Mouse (Mus musculus) midbrain, embryonic 10.5 days (tissue): ENCODE measurements around the gene Map3k7. TPM values are rescaled to one million over a fixed set of nuclear protein-coding genes. Genes with fewer than 3 reads are reported as not detected.

ENCODE experiments used
- DNase-seq: peaks from one replicate; pipeline ENCODE4 v3.0.0-alpha.2; 2017; ENCODE audit warnings: low spot score
- H3K27ac ChIP-seq: fragments of 300-500 bp; sonication (generic); replicated peaks from 2 replicates; pipeline ENCODE4 v1.5.1; 2016; ENCODE audit warnings: mild to moderate bottlenecking
- H3K27me3 ChIP-seq: fragments of 300-500 bp; sonication (generic); 2 replicates; pipeline ENCODE4 v1.6.1; 2016; ENCODE audit warnings: low read depth, mild to moderate bottlenecking; ENCODE audit not compliant: poor library complexity, severe bottlenecking
- H3K36me3 ChIP-seq: fragments of 300-500 bp; sonication (generic); 2 replicates; pipeline ENCODE4 v1.6.1; 2016; ENCODE audit warnings: mild to moderate bottlenecking, moderate library complexity
- H3K4me1 ChIP-seq: fragments of 300-500 bp; sonication (generic); 2 replicates; pipeline ENCODE4 v1.6.1; 2016
- H3K4me3 ChIP-seq: fragments of 300-500 bp; sonication (generic); 2 replicates; pipeline ENCODE4 v1.5.1; 2016; ENCODE audit warnings: mild to moderate bottlenecking, moderate library complexity
- H3K9me3 ChIP-seq: fragments of 300-500 bp; sonication (generic); replicated peaks from 2 replicates; pipeline ENCODE4 v1.6.1; 2016; ENCODE audit warnings: mild to moderate bottlenecking
- WGBS: fragments of 180-500 bp; shearing (Covaris S2); methylation state at CpG from one replicate; pipeline ENCODE4 v1.1.7; 2016; 5-methylcytosine and 5-hydroxymethylcytosine counted together
- polyA plus RNA-seq: library from polyadenylated mRNA; unstranded; fragments of >200 nt; fragmentation: Nextera tagmentation; extraction: Ambion mirVana; gene quantifications from 2 replicates; pipeline ENCODE4 v1.2.1, GENCODE M21; 2016

Gene Map3k7
- polyA plus RNA-seq, result 36.1 and 39.1 TPM in 2 replicates

DNA sequence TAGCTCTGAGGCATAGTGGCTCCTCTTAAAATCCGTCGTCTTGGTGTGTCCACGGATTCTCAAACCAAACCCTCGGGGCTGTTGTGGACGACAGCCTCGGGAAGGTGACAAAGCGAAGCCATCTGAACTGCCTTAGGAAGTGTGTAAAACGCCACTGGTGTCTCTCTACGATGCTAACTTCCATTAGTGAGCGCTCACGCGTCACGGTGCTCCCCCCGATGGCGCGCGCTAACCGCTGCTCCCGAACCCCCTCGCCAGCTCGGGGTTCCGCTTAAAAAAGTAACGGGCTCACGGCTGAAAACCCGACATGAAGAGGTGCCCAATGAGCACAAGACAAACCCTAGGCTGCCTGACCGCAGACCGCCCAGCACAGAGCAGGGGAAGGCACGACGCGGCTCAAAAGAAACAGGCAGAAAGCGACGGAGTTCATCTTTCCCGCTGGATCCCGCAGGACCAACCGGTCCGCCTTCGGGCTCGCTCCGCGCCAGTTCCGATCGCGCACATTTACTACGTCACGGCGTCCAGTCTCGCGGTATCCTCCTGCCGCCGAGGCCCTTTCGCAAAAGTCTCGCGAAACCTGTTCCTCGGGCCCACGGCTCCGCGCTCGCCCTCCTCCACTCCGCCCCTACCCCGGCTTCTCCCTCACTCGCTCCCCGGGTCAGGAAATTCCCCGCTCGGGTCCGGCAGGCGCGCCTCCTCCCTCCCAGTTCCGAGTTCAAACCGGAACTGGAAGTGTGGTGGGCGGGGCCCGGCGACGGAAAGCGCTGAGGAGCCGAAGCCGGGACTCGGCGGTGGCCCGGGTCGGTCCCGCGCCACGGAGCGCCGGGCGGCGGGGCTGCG, at the start of gene Map3k7:
TSS of gene Map3k7 (plus strand) at position 744 of the 840 bp plus-strand sequence.
- DNase-seq, result peak; percentile 96
- no peaks in the 10 kb centered on the region for H3K27me3 ChIP-seq
- H3K9me3 ChIP-seq, result no peaks in the 10 kb centered on the region
- peak within 1 kb of the TSS; percentile 91 for H3K4me3 ChIP-seq
- peaks cover 27% of the 10 kb centered on the region for H3K4me1 ChIP-seq
- H3K27ac ChIP-seq, result peak within 1 kb of the TSS; percentile 95
- no peaks in the 10 kb centered on the region for H3K36me3 ChIP-seq
- WGBS, result under 1% methylated on average over 88 of the region's 88 CpGs

GRCm38 (mm10) chr4:31915114-31915513, 48.8 kb upstream of the Map3k7 start:
- Histone ChIP-seq H3K27me3 (peaks cover 8% of the 10 kb centered on the region; the same call in 1 of the 2 replicates), H3K4me3 (no peak overlapping the region), H3K36me3 (no peaks in the 10 kb centered on the region), H3K27ac (no peak overlapping the region), H3K9me3 (no peaks in the 10 kb centered on the region), H3K4me1 (no peaks in the 10 kb centered on the region)
- WGBS, result 81% methylated on average over 11 of the region's 11 CpGs
- DNase-seq, result no peak

- Histone ChIP-seq H3K9me3 (no peaks in the 10 kb centered on the region), H3K4me1 (peaks cover 9% of the 10 kb centered on the region; the same call in 1 of the 2 replicates), H3K4me3 (no peak overlapping the region), H3K36me3 (no peaks in the 10 kb centered on the region), H3K27ac (no peak overlapping the region), H3K27me3 (peaks cover 44% of the 10 kb centered on the region)
- 91% methylated on average over 5 of the region's 5 CpGs for WGBS
- no peak for DNase-seq
Measured at GRCm38 (mm10) chr4:31918717-31919116, 45.2 kb upstream of the Map3k7 start.

- H3K4me1 ChIP-seq, result peaks cover 15% of the 10 kb centered on the region
- H3K9me3 ChIP-seq, result no peaks in the 10 kb centered on the region
- H3K36me3 ChIP-seq, result no peaks in the 10 kb centered on the region
- H3K27me3 ChIP-seq, result peaks cover 77% of the 10 kb centered on the region
- DNase-seq, result no peak
- WGBS, result 46% methylated on average over 7 of the region's 7 CpGs
- H3K4me3 ChIP-seq, result no peak overlapping the region
- no peak overlapping the region for H3K27ac ChIP-seq
Measured at GRCm38 (mm10) chr4:31922215-31922614, 41.7 kb upstream of the Map3k7 start.

- no peaks in the 10 kb centered on the region for H3K36me3 ChIP-seq
- peaks cover 89% of the 10 kb centered on the region for H3K27me3 ChIP-seq
- H3K9me3 ChIP-seq, result no peaks in the 10 kb centered on the region
- peaks cover 15% of the 10 kb centered on the region for H3K4me1 ChIP-seq
- 80% methylated on average over 8 of the region's 8 CpGs for WGBS
- H3K27ac ChIP-seq, result no peak overlapping the region
- no peak overlapping the region for H3K4me3 ChIP-seq
- DNase-seq, result no peak
Measured at GRCm38 (mm10) chr4:31923437-31923836, 40.5 kb upstream of the Map3k7 start.

DNA sequence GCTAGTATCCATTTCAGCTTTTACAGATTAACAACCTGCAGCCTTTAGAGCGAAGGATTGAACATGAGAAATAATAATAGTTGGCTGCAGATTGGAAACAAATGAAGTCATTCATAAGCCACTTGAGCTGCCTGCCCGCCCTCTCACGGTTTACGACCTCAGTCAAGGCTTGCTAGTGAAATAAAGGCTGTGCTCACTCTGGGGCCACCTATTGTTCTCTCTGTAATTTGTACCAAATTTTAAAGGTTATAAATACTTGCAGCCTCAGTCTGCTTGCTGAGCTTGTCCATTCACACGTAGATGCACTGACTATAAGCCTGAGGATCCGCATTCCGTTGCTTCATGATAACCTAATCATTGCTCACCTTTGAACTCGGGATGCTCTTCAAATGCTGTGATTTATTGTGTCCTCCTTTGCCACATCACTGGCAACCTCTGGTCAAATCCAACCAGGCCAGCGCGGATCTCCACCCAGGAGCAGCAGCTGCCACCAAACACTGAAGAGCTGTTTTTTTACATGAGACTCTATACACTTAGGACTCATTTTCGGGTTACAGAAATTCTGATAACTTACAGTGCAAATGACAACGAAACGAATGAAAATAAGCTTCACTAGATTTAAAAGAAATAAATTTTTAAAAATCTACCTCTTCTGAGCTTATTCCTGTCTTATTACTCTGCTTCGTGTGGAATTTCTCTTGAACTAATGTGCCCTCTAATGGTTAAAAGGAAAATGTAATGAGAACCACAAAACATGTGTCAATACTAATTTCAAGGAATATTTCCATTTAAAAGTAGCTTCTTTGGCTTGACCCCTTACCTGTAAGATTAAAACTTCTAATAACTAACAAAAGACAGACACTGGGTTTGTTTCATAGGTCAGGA, 39.4 kb upstream of the Map3k7 start:
- 47% methylated on average over 14 of the region's 14 CpGs for WGBS
- no peak overlapping the region for H3K4me3 ChIP-seq
- no peaks in the 10 kb centered on the region for H3K36me3 ChIP-seq
- no peak for DNase-seq
- H3K9me3 ChIP-seq, result no peaks in the 10 kb centered on the region
- H3K4me1 ChIP-seq, result peaks cover 15% of the 10 kb centered on the region
- peaks cover 94% of the 10 kb centered on the region for H3K27me3 ChIP-seq
- no peak overlapping the region for H3K27ac ChIP-seq

- WGBS, result 76% methylated on average over 3 of the region's 3 CpGs
- Histone ChIP-seq H3K9me3 (no peaks in the 10 kb centered on the region), H3K4me3 (no peak overlapping the region), H3K27me3 (peaks cover 93% of the 10 kb centered on the region), H3K36me3 (no peaks in the 10 kb centered on the region), H3K27ac (no peak overlapping the region), H3K4me1 (peaks cover 26% of the 10 kb centered on the region)
- DNase-seq, result no peak
Measured at GRCm38 (mm10) chr4:31933171-31933570, 30.7 kb upstream of the Map3k7 start.

GRCm38 (mm10) chr4:31935831-31936306, 28.0 kb upstream of the Map3k7 start:
- 83% methylated on average over 3 of the region's 3 CpGs for WGBS
- no peaks in the 10 kb centered on the region for H3K36me3 ChIP-seq
- no peak overlapping the region for H3K4me3 ChIP-seq
- no peaks in the 10 kb centered on the region for H3K9me3 ChIP-seq
- no peak for DNase-seq
- H3K27ac ChIP-seq, result no peak overlapping the region
- peaks cover 88% of the 10 kb centered on the region for H3K27me3 ChIP-seq
- peaks cover 31% of the 10 kb centered on the region for H3K4me1 ChIP-seq

DNA sequence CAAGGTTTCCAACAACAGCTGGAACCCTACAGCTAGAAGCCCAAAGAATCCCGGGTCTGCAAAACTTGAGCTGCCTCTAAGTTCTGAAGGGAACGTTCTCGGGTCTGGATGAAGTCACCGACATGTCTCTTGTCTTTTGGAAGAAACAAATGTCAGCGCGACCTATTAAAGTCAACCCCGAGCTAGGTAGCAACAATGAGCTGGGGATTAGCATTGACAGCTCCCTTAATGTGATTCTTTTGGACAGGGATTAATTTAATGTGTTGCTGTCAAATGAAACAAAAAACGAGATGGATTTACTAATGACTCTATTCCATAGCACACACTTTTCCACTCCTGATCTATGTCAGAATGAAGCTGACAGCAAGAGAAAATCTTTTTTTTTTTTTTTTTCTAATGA, 27.5 kb upstream of the Map3k7 start:
- Histone ChIP-seq H3K4me3 (peak overlapping the region; percentile 56; the same call in 1 of the 2 replicates), H3K9me3 (no peaks in the 10 kb centered on the region), H3K27me3 (peaks cover 88% of the 10 kb centered on the region), H3K27ac (no peak overlapping the region), H3K4me1 (peaks cover 31% of the 10 kb centered on the region), H3K36me3 (no peaks in the 10 kb centered on the region)
- peak; percentile 35 for DNase-seq
- 6% methylated on average over 8 of the region's 8 CpGs for WGBS

DNA sequence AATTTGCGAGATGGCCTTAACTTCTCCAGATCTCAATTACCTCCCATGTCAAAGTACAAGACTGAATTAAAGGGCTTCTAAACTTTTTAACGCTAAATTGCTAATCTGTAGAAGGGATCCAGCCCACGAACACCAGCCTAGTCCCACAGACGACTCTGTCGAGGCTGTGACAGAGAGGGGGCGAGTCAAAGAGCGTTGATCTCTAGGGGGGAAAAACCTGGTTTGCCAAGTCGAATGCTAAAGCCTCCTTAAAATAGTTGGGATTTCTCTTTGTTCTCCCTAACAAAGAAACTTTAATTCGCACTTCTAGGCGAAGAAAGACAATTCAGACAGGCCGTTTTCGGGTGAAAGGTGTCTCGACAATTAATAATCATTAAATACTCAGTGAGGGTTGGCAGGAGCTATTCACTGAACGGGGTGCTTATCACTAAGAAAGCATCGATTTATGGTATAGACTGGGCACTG, 27.0 kb upstream of the Map3k7 start:
- peak; percentile 50 for DNase-seq
- 2% methylated on average over 15 of the region's 15 CpGs for WGBS
- Histone ChIP-seq H3K9me3 (no peaks in the 10 kb centered on the region), H3K4me1 (peaks cover 31% of the 10 kb centered on the region), H3K27me3 (peaks cover 88% of the 10 kb centered on the region), H3K4me3 (peak overlapping the region; percentile 56), H3K36me3 (no peaks in the 10 kb centered on the region), H3K27ac (peak overlapping the region; percentile 83)

DNA sequence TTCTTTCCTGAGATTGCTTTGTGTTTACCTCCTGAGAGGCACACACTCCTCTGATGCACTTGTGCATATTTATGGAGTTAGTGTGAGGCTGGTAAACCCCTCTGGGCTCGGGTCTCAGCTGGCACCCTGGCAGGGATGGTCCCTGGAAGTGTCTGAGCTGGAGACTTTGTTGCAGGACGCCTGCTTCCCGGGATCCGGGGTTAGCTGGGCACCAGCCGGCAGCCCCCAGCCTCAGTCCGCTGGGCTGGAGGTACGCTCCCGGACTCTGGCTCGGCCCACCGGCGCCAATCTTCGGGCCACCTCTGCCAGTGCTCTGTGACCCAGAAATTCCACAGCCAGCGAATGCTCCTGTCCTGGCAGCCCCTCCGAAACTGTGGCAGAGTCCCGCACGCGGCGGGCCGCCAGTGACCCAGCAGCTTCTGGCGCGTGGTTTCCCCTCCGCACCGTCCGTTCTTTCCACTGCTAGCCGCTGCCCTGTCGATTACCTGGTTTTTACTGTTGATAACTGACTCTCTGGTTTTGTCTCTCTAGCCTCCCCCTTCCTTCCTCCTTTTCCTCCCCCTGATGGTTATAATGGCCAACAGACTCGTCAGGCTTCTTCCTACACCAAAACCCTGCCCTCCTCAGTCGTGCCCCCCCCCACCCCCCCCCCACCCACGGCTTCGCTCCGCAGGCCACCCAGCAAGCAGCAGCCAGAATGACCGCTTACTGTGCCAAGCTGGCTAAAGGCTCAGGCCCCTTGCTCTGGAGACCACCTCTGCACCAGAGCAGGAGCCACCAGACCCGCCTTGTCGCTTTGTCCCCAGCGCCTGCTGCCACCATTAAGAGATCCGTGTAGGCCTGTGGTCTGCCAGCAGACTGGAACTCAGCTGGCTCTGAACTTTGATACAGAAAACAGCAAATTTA, 26.3 kb upstream of the Map3k7 start:
- Histone ChIP-seq H3K9me3 (no peaks in the 10 kb centered on the region), H3K27me3 (peaks cover 83% of the 10 kb centered on the region), H3K27ac (peak overlapping the region; percentile 83), H3K4me1 (peaks cover 31% of the 10 kb centered on the region), H3K36me3 (no peaks in the 10 kb centered on the region), H3K4me3 (peak overlapping the region; percentile 56)
- 2% methylated on average over 36 of the region's 36 CpGs for WGBS
- DNase-seq, result peak; percentile 65
